Mouse (Mus musculus): ENCODE data around the gene Kif19a. TPM values are rescaled to one million over a fixed set of nuclear protein-coding genes. Genes with fewer than 3 reads are reported as not detected.

Gene Kif19a
- not detected for total RNA-seq (2023)

DNA sequence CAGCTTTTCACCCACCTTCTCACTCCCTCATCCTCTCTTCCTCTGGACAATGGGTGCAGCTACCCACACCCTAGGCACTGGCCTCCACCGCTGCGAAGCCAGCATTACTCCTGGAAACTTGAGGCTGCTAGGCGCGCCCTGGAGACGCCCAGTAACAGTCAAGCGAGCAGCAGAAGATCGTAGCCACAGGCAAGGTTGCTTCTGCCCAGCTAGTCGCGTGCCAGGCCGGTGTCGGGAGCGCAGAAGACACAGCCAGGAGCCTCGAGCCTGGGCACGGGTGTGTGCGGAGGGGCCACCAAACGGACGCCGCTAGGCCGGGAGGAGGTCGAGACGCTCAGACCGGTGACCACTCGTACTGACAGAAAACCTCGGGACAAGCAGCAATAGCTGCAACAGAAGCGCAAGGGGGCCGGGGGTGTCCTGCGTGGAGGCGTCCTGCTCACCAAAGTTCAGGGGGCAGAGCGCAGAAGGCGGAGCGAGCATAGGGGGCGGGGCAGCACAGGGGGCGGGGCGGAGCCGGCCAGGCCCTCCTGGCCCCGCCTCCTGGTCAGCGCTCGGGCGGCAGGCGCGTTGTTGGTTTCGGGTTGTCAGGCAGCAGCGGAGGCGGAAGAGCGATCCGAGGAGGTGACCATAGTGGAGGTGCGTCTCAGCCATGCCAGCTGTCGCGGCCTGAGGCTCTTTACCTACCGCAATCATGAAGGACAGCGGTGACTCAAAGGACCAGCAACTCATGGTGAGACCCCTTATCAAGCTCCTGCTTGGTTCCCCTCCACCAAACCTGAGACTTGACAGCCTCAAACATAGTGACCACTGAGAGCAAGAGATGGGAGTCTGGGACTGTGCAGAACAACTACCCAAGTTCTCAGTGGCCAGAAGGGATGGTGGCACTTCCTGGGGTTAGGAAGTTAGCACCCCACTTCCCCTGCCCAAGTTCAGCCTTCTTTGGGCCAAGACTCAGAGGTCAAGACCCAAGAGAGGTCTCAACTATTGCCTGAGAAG is at the start of gene Kif19a:
Gene Kif19a (plus strand): TSS at position 569 of the 999 bp plus-strand sequence.

GRCm38 (mm10) chr11:114726965-114727825 is 38.0 kb upstream of the Kif19a start, which contains the start of gene Dnaic2:
TSS of gene Dnaic2 (plus strand) at chr11:114727408.

GRCm38 (mm10) chr11:114795848-114796322 is 30.7 kb downstream of the Kif19a start, which contains the start of gene Btbd17:
TSS of gene Btbd17 (minus strand) at chr11:114795945.

DNA sequence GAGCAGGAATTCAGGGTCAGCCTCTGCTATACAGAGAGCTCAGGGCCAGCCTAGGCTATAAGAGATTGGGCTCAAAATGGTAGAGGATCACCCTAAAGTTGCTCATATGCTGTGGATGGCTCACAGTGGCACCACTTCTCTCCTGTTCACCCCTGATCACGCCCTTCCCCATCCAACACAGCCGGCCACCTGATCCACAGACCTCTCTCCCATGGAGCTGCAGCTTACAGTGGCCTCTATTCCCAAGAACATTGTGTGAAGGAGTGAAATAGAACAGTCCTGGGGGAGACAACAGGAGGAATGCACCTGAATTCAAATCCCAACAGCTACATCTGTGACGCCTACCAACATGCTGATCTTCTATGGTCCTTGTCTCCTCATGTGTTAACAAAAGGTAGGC is 33.4 kb downstream of the Kif19a start, which contains the start of gene Gpr142:
Gene Gpr142 (plus strand): TSS at position 301 of the 400 bp plus-strand sequence.

Other genes with a start within 250 kb of the Kif19a start
- 2,702 TPM for gene Rpl38, start 96.9 kb upstream of the Kif19a start, total RNA-seq (2023)
- gene Ttyh2, start 90.0 kb upstream of the Kif19a start, total RNA-seq (2023): 0.86 TPM
- not detected for gene Dnaic2, start 38.0 kb upstream of the Kif19a start, total RNA-seq (2023)
- gene Btbd17, start 30.6 kb downstream of the Kif19a start, total RNA-seq (2023): not detected
- gene Gpr142, start 33.5 kb downstream of the Kif19a start, total RNA-seq (2023): not detected
- 0.92 TPM for gene Gprc5c, start 85.8 kb downstream of the Kif19a start, total RNA-seq (2023)
- gene Cd300a, start 124.7 kb downstream of the Kif19a start, total RNA-seq (2023): 2.2 TPM
- gene Cd300lb, start 169.0 kb downstream of the Kif19a start, total RNA-seq (2023): 0.30 TPM
- not detected for gene Cd300c, start 203.8 kb downstream of the Kif19a start, total RNA-seq (2023)
- 1.0 TPM for gene Cd300ld, start 224.5 kb downstream of the Kif19a start, total RNA-seq (2023)
- gene Cd300c2, start 236.5 kb downstream of the Kif19a start, total RNA-seq (2023): 1.3 TPM